Mouse (Mus musculus) cerebellum, adult 11 months (tissue): ENCODE data around the gene Itpr1.

Experiments
- DNase-seq: peaks from one replicate; pipeline ENCODE4 v3.0.0; 2022

Gene Itpr1

GRCm38 (mm10) chr6:108486212-108486992 is 273.5 kb downstream of the Itpr1 start:
- DNase-seq: no peak

- no peak for DNase-seq
These were observed 274.5 kb downstream of the Itpr1 start for GRCm38 (mm10) chr6:108487300-108487835.

- DNase-seq: no peak
These were observed 275.4 kb downstream of the Itpr1 start for GRCm38 (mm10) chr6:108488250-108488649.

- no peak for DNase-seq
These were observed 279.1 kb downstream of the Itpr1 start for GRCm38 (mm10) chr6:108491969-108492368.

GRCm38 (mm10) chr6:108493753-108494152 is 280.9 kb downstream of the Itpr1 start:
- no peak for DNase-seq

- no peak for DNase-seq
These were observed 281.4 kb downstream of the Itpr1 start for GRCm38 (mm10) chr6:108494185-108494804.

- no peak for DNase-seq
These were observed 282.1 kb downstream of the Itpr1 start for GRCm38 (mm10) chr6:108494994-108495393.

GRCm38 (mm10) chr6:108498070-108498469 is 285.2 kb downstream of the Itpr1 start:
- DNase-seq: no peak

- no peak for DNase-seq
These were observed 290.8 kb downstream of the Itpr1 start for GRCm38 (mm10) chr6:108503651-108504050.

- DNase-seq: no peak
These were observed 291.8 kb downstream of the Itpr1 start for GRCm38 (mm10) chr6:108504717-108505116.

GRCm38 (mm10) chr6:108506161-108506560 is 293.3 kb downstream of the Itpr1 start:
- no peak for DNase-seq

- no peak for DNase-seq
These were observed 294.4 kb downstream of the Itpr1 start for GRCm38 (mm10) chr6:108507337-108507736.

GRCm38 (mm10) chr6:108509320-108509719 is 296.4 kb downstream of the Itpr1 start:
- DNase-seq: no peak

GRCm38 (mm10) chr6:108510101-108510500 is 297.2 kb downstream of the Itpr1 start:
- no peak for DNase-seq

GRCm38 (mm10) chr6:108512097-108512496 is 299.2 kb downstream of the Itpr1 start:
- no peak for DNase-seq

GRCm38 (mm10) chr6:108512994-108513393 is 300.1 kb downstream of the Itpr1 start:
- no peak for DNase-seq

GRCm38 (mm10) chr6:108516248-108516647 is 303.4 kb downstream of the Itpr1 start:
- DNase-seq: no peak

- DNase-seq: no peak
These were observed 304.5 kb downstream of the Itpr1 start for GRCm38 (mm10) chr6:108517241-108517981.

- DNase-seq: no peak
These were observed 305.1 kb downstream of the Itpr1 start for GRCm38 (mm10) chr6:108517986-108518385.

- no peak for DNase-seq
These were observed 305.7 kb downstream of the Itpr1 start for GRCm38 (mm10) chr6:108518552-108518951.

GRCm38 (mm10) chr6:108519327-108519726 is 306.4 kb downstream of the Itpr1 start:
- DNase-seq: no peak

GRCm38 (mm10) chr6:108523956-108524616 is 311.2 kb downstream of the Itpr1 start:
- no peak for DNase-seq

- DNase-seq: no peak
These were observed 311.7 kb downstream of the Itpr1 start for GRCm38 (mm10) chr6:108524617-108525010.
